Mouse (Mus musculus): ENCODE measurements at regions not wholly inside any gene's neighbourhood (a gene's known extent, or its start where the extent isn't known, plus 50 kb on each side); places are given as distances from the start of the nearest gene placed in this dataset.

DNA sequence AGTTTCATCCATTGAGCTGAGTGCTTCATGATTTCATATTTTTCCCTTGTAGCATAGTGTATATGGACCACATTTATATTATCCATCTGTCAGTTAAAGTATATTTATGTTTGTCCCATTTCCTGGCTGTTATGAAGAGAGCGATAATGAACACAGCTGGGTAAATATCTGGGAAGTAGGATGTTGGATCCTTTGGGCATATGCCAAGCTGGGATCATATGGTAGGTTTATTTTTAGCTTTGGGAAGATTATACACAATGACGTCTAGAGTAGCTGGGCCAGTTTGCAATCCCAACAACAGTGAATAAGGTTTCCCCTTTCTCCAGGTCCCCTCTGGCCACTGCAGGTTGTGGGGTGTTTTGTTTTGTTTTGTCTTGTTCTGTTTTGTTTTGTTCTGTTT lies 164.5 kb downstream of the Gm765 start:
- no peak for DNase-seq

DNA sequence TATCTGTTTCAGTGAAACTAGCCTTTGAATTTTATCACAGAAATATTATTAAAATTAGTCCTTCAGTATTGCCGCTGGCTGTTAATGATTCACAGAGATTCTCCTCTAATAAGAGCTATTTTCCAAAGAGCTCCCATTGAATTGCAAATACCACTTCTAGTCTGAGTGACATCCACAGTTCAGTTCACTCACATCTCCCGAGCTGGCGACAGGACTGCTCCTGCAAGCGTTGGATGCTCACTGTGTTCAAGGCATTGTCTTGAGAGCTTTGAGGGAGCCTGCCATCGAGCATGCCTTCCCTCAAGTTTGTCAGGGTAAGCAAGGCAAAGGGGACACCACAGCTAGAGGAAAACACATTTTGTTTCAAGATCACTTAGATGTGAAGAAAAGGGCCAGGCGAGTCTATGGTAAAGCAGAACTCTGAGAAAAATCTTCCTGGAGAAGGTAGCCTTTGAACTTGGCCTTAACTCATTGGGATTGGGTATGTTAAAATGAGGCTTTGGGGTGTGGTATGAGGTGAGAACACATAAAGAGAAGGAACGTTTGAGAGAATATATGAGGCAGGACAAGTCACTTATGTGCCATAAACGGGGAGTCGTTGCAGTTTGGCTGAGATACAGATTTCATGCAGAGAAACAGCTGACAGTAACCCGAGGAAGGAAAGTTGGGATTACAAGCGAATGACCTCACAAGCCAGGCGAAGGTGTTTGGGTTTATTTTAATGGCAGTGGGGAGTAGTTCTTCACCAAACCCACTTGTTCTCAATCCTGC lies 193.3 kb downstream of the Gm765 start:
- no peak for DNase-seq

DNA sequence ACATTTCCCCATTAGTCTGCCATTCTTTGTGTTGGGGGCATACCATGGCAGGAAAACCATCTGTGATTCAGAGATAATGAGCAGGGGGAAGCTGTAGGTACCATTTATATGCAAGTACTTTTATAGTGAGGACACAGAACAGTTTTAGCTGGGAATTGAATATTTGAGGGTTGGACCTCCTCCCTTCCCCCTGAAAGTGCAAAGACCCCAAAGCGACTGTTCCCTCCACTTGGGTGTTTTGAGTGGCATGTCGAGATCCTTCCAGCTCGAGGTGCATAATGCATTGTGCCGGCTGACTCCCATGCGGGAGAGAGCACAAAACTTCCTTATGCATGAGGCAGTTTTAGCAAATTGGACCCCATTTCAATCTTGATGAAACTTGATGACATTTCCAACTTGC lies 194.7 kb downstream of the Gm765 start:
- no peak for DNase-seq

DNA sequence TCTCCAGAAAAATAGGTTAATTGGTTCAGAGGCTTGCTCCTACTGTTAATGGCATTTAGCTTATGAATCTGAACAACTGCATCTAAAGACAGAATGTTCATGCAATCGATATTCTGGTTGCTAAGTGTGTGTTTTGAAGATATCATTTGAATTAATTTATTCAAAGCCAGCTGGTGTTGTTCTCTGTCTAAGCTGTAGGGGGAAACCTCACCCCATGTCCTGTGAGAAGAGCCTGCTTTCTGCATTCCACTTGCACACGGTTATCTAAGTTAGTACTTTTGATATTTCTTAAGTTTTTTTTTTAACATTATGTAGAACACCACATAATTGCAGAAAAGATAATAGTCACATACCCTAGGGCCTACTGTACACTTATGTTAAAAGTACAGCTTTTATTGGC lies 209.6 kb downstream of the Gm765 start:
- DNase-seq = peak; percentile 40

DNA sequence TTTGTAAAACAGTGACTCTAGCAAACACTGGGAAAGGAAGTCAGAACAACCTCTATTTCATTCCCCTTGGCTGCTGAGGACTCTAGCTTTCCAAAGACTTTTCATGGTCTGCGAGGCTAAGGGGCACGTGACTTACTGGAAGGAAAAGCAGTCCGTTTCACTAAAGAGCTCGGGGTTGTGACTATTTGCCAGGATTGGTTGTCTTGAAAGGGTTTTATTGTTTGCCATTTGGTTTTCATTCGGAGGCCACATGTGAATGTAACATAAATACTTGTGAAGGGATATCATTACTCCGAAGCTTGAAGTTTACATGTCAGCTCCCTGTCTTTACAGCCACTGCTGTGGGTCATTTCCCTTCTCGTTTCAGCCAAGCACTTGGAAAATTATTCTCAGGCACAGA lies 217.1 kb downstream of the Gm765 start:
- DNase-seq = no peak

DNA sequence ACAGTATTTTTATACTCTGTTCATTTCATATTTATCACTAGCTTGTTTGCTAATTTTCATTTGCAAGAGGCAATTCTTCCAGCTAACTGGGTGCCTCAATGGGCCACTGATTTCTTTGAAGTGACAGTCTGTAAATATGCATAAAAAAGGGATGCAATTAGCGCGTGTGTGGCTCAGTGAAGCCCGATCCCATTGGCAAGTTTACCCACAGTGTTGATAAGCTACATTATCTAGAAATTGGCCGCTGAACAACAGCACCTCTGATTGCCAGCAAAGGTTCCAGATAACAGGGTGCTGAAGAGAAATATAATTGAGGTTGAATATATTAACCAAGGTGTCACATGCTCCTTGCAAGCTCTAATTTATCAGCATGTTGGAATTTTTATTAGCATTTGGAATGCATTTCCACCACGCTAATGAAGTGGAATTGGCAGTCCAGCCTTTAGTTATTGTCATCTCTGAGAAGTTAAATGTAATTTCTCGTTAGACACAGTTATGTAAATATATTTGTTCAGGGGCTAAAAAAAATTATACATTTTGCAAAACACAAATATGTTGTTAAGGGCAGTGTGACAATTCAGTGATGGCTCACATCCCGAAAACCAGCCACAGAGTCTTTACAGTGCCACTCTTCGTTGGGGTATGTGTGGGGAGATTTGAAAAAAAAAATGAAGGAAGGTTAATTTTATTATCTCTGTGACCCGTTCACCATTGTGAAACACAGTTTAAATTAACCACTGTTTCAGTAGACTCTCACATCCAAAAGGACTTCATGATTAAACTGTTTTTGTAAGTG lies 224.0 kb downstream of the Gm765 start:
- peak; percentile 85 for DNase-seq

DNA sequence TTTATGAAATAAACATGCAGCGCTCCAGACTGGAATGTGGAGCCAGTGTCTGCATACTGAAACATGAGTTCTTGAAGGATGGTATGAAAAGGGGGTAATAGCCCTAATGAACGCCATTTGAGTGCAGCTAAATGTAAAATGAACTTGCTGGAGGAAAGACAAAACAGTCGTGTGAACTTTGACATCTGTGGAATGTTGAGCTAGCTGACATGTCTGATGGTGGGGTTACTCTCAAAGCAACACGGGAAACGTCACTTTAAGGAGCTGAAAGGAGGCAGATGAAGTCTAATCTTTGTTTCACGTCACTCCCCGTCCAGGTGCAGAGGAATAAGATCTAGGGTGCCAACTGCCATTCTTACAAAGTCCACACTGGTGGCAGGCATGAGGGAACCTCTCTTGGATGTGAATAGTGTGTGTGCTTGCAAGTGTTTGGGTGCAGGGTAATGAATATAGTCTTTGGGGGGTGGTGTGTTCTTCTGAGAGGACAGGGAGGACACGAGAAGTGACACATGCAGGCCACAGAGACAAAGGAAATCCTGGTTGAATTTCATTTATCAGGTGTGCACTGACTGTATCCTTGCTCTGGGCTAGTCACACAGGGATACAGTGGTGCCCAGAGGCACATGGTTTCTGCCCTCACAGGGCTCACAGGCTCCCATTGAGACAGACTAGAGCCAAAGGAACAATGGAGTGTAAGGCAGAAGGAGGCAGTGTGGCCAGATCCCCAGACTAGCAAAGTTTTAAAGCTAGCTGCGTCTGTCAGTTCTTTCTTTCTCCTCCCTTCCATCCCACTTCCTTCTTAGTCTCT lies 228.0 kb downstream of the Gm765 start:
- peak; percentile 68 for DNase-seq

DNA sequence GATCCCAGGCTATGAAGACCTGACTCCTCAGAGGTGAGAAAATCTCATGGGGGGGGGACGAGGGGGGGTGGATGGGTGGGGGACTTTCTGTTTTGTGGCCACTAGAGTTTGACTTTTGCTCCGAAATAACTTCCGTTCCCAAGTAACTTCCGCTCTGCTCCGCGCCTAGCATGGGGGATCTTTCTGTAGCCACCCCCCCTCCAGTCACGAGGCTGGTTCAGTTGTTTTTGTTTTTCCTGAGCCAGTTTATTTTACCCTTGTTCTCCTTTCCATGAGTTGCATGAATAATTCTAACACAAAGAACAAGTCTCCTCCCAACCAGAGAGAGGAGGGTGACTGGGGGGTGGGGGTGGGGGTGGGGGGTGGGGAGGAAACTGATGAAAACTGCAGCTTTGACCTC lies 228.8 kb downstream of the Gm765 start:
- peak; percentile 37 for DNase-seq

DNA sequence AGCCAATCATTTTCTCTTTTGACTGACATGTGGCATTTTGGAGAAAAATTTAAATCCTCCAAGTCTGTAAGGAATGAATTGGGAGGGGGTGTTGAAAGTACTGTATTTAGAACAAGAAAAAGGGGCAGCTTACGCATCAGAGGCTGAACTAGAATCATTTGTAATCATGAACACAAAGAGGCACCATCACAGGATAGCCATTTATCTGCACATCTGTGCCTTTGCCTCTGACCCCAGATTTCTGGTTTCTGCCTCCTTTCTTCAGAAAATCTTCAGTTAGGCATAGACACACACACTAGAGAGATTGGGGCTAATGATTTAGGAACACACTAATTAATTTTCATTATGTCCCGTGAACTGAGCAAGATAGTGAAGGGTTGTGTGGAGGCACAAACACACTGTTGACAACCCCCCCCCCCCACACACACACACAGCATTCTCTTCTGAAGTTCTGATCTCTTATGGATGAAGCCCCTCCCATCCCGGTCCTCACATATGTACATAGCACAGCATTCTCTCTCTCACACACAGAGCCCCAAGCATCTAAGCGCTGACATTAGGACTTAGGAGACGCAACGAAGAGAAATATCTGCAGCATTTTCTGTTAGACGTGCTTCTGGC lies 229.9 kb downstream of the Gm765 start:
- peak; percentile 35 for DNase-seq

DNA sequence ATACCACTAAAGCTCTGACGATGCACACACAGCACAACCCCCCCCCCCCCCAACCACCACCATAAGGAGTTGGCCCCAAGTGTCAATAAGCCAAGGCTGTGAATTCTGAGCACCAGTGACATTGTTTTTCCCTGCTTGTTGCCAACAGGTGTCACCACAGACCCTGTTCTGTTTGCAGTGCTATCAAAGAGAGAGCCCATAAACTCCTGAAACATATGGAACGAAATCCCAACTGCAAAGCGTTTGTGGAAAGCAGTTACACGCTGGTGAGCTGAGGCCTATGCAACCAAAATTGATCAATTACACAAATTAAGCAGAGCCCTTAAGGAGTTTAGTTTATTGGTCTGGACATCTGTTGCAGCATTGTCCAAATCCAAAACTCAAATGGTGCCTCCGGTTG lies 235.4 kb downstream of the Gm765 start:
- DNase-seq = no peak

DNA sequence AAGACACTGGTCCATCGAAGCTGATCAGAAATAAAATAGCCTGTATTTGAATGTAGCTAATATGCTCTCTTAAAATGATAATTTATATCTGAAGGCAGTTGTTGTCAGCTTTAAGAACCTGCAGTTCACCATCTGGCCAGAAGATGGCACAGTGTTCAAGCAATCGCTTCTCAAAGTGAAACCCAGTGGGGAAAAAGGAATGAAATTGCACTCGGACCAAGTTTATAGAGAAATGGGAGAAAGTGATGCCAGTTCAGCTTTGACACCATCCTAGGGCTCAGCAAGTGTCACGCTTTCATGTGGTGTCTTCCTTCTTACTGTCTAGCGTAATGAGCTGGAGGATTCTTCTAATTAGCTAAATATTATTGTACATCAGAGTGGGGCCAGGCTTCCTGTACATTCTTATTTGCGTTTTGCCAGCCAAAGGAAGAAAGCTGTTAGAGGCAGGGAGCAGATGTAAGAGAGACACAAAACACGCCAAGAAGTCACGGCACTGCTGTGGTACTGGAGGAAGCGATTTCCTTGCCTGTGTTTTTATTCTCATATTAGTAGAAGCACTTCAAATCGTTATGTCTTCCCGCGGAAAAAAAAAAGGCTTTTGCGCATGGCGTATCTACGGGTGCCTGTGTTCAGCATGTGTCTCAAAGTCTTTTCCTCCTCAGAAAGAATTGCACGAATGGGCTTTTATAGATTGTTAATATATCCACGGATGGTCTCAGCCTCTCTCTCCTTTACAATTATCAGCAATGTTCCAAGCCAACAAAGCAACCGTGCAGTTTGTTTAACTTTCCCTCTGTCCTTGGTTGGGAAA lies 237.1 kb downstream of the Gm765 start:
- peak; percentile 86 for DNase-seq

DNA sequence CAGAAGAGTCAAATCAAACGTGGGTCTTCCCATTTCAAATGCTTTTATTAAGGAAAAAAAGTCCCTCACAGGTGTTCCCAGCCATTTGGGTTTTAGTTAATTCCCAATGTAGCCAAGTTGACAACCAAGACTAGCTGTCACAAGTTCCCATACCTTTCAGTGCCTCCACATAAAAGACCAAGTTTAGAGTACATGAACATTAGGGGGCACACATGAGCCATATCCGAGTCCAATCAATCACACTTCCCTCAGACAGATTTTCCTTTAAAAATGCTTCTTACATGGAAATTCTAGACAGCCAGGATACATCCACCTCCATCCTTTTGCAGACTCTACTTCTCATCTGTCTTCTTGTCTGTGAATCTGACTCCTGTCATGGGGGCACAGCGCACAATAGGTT lies 238.1 kb downstream of the Gm765 start:
- DNase-seq = no peak

DNA sequence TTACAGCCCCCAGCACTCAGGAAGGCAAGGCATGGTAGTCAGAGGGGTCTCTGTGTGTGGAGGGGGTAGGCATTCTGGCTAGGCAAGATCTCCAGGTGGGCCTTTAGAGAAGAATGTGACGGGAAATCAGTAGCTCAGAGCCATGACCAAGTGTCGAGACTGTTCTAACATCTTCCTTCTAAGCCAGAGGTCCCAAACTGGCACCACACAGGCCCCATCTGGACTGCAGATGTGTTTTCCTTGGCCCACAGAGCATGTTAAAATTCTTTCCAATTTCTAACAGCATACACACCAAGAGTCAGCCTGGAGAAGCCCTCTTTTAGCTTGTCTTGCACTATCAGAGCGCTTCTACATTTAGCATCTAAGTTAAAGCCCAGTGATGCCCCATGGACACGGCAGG lies 241.5 kb downstream of the Gm765 start:
- DNase-seq = no peak

DNA sequence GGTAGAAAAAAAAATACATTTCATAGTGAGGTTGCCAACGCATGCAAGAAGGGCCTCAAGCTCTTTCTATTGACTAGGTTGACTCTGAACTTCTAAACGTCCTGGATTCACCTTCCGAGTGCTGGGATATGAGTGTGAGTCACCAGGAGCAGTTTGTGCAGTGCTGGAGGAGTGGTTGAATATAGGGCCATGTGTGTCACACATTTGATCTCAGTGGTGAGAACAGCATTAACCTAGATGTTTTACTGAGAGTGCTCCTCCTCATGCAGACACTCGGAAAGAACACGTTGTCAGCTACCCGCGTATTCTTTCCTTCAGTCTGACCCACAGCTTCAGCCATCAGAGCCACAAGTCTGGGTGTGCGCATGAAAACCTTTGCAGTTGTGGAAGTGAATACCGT lies 243.4 kb downstream of the Gm765 start:
- no peak for DNase-seq

DNA sequence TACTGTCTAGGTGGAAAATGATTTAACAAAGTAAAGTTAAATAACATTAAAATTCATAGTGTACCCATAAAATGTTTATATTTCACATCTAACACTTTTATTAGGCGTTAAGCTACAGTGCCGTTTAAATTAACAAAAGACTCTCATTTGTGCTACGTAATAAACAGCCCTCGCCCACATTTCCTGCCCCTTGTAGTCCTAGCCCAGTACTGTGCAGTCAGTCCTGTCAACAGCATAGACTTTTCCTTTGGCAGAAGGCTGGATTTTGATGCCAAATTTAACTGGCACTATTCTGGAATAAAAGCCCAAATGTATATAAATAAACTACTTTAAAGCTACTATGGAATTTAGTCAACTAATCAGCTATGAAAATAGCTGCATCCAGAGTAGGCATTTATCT lies 247.3 kb downstream of the Gm765 start:
- no peak for DNase-seq

DNA sequence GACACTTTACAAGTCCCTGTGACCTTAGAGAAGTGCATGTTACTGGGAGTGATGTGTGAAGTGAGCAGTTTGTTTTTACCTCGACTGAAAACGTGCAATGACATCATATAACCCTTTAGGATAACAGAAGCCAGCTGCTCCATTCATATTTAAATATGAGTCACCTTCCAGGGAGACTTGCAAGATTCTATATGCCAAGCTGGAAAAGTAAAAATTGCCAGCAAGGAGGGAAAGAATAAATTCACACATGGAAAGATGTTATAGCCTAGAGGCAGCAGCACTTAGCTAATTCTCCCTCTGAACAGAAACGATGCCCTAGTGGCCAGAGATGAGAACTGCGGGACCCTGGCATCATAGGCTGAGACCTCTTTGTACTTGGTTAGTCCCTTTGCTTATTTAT lies 253.4 kb downstream of the Gm765 start:
- DNase-seq = peak; percentile 60

DNA sequence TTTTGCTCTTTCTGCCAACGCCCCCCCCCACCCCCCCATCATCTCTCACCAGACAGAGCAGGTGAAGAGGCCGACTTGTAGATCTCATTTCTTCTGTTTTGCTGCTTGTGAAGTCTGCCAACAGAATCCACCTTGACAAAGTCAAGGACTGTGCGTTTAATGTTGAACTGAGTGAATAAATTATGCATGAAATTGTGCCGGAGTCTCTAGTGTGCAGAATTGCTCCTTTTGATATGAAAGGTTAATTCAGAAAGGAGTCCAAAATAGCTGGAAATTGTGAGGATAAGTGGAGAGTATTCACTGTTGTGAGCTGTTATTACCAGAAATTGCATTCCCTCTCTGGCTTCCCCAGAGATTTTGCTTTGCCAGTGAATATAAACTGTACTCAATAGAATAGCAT lies 262.5 kb downstream of the Gm765 start:
- no peak for DNase-seq

Measured in retina, postnatal 1 day (tissue).